Mouse (Mus musculus) lung, postnatal 4 days (tissue): ENCODE results near the gene Smndc1.
"Not testable (repeated sequence)": the region's sequence is repeated elsewhere in the genome, so short reads cannot be mapped to it uniquely, and the experiment has no call there.

Experiments
- DNase-seq, 2 experiments: peaks; one replicate each; pipeline ENCODE4 v3.0.0; 2021

Gene Smndc1

DNA sequence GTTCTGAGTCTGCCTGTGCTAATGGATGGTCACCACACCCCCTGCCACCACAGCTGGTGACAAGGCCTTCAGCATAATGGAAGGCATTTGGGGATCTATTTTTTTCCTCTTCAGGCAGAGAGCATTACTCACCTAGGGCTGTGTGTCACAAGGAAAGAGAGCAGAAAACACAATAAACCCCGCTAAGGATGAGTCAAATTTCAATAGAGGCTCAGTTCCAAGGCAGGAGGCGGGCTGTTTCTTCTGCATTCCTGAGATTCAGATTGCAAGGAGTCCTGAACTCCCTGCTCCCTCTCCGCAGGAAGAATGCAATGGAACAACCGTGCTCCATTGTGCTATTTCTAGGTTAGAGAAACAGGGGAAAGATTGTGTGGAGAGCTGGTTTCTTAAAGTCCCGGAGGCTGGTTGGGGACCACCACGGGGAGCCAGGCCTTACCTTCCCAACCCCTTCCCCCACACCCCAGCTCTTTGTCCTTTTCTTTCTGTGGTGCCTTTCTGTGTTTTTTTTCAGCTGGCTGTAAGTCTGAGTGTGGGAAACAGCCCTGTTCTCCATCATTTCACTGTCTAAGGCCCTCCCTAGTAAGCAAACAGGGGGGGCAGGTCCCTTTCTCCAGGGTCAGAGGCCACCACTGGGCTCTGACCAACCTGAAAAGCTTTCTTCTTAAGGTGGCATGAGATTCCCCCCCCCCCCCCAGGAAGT, 21.9 kb upstream of the Smndc1 start:
- no peak for DNase-seq

GRCm38 (mm10) chr19:53409663-53410307, 19.4 kb upstream of the Smndc1 start:
- DNase-seq = no peak

GRCm38 (mm10) chr19:53408398-53408797, 18.0 kb upstream of the Smndc1 start:
- no peak for DNase-seq

DNA sequence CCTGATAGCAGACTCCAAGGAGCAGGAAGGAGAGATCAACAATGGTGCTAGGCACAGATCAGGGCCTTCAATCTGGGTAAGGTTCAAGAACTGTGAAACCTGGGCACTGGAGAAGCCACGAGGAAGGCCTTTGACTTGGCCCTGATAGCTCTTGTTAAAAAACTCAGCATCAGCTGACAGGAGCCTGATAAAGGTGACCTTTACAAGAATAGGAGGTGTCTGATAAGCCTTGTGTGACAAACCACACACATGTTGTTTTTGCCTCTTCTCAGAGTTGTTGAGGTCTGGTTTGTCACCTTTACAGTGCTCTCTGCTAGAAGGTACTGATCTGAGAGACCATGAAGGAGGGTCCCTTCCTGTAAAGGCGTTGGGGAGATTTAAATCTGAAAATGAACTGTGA, 17.0 kb upstream of the Smndc1 start:
- DNase-seq = no peak

- DNase-seq = no peak
Observed at GRCm38 (mm10) chr19:53405810-53406209, 15.4 kb upstream of the Smndc1 start.

GRCm38 (mm10) chr19:53404837-53405356, 14.5 kb upstream of the Smndc1 start:
- DNase-seq = no peak

- no peak for DNase-seq
Observed at GRCm38 (mm10) chr19:53404219-53404836, 13.9 kb upstream of the Smndc1 start.

DNA sequence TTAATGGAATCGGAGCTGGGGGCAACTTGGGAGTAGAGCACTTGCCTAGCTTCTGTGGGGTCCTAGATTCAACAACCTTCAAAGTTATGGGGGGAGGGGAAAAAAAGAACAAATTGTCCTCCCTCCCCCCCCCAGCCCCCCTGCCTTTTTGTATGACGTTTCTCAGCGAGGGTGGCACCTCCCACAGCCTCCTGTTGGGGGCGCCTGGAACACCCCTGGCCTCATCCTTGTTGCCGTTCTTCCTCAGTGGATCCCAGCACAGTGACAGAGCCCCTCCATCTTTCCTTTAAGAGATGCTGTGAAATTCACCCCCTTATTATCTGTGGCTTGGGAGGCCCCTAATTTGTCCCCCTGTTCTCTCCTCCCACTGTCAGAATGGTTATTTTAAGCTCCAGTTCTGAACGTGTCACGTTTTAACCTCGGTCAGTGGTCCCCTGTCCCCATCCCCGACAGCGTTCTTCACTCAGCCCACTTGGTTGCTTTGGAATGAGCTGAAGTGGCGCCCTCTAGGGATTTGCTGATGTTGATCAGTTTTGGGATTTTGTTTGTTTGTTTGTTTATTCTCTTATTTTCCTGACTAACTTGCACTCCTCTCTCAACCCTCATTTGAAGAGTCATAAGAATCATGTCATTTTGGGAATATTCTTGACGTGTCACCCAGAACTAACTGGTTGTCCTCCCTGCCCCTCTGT, 12.5 kb upstream of the Smndc1 start:
- no peak for DNase-seq

DNA sequence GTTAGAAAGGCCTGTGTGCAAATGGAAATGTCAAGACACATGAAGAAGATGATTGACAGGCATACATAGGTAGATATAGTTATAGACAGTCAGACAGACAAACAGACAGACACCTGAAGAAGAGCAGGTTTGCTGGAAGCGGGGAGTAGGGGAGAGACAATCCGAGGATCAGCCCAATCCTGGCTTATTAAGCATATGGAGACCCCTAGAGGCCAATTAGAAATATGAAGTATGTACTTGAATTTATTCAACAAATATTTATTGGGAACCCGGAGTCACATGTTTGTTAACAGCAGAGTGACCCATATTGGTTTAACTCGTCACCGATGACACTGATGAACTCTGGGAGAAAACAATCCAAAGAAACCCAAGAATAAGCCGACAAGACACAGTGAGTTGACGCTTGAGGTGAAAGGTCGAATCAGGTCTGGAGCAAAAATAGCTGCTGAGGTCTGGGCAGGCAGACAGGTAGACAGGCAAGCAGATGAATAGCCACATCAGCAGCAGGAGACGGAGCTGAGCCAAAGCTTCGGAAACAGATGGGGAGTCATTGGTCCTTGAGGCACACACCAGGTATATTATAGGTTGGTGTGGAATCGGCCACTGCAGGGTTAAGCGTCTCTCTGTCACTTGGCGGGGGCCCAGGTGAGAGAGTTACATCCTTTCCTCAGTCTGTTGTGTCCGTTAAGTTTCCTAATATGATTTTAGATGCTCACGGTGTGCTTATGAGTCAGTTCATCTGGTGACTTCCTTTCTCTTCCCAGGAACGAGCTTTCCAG, 10.1 kb upstream of the Smndc1 start:
- no peak for DNase-seq

GRCm38 (mm10) chr19:53399213-53399612, 8.8 kb upstream of the Smndc1 start:
- DNase-seq = no peak

- no peak for DNase-seq
Observed at GRCm38 (mm10) chr19:53397451-53398233, 7.3 kb upstream of the Smndc1 start.

DNA sequence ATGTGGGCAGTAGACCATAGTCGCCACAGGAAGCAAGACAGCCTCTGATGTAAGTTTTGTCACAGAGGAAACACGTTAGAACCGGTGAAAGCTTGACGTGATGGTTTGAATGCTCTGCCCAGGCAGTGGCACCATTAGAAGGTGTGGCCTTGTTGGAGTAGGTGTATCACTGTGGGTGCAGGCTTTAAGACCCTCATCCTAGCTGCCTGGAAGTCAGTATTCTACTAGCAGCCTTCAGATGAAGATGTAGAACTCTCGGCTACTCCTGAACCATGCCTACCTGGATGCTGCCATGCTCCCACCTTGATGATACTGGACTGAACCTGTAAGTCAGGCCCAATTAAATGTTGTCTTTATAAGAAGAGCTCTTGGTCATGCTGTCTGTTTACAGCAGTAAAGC, 5.4 kb upstream of the Smndc1 start:
- not testable (repeated sequence) for DNase-seq

DNA sequence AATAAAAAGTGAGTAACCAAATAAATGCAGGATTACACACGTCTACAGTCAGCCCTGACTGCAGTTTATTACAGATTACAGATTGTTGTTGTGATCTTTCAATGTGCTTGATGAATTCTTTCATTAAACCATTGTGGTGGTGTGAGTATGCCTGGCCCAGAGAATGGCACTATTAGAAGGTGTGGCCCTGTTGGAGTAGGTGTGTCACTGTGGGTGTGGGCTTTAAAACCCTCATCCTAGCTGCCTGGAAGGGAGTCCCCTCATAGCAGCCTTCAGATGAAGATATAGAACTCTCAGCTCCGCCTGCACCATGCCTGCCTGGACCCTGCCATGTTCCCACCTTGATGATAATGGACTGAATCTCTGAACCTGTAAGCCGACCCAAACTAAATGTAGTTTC, 4.6 kb upstream of the Smndc1 start:
- not testable (repeated sequence) for DNase-seq

DNA sequence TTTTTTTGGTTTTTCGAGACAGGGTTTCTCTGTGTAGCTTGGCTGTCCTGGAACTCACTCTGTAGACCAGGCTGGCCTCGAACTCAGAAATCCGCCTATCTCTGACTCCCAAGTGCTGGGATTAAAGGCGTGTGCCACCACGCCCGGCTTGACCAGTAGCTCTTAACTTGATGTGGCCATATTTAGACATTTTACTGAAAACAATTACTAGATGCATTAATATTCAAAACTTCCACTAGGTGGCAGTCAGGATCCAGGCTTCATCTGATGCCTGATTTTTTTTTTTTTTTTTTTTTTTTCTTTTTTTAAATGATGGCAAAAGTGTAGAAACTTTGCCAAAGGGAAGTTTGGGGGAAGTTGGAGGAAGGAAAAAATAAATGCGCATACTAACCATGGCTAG, 4.2 kb upstream of the Smndc1 start:
- DNase-seq = peak; percentile 58 to 59

DNA sequence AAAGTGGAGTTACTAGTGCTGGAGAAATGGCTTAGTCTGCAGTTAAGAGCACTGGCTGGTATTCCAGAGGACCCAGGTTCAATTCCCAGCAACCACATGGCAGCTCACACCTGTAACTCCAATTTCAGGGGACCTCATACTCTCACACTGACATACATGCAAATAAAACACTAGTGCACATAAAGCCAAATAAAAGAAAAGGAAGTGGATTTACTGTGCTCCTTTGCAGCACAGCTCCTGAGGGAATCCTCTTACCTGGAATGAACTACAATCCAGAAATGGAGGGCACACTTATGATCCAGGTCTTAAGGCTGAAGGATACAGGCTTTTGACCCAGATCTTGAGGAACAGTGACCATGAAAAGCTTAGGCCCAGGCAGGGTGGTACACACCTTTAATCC, 3.3 kb upstream of the Smndc1 start:
- DNase-seq = no peak

GRCm38 (mm10) chr19:53392781-53393343, 2.5 kb upstream of the Smndc1 start:
- no peak for DNase-seq

DNA sequence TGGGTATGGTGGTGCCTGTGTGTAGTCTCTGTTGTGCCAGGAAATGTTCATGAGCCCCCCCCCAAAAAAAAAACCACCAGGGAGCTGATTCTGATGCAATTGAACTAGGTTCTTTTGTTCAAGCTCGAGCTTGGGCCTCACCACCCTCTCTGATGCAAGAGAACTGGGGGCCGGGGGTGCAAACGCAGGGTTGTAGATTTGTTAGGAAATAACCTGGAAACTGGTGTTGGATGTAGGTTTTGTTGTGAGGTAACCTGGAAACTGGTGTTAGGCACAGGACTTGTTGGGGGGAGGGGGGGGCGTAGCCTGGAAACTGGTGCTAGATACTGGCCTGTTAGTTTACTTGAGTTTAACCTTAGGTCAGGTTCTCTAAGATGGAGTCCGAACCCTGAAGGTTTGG, 1.4 kb upstream of the Smndc1 start:
- no peak for DNase-seq

DNA sequence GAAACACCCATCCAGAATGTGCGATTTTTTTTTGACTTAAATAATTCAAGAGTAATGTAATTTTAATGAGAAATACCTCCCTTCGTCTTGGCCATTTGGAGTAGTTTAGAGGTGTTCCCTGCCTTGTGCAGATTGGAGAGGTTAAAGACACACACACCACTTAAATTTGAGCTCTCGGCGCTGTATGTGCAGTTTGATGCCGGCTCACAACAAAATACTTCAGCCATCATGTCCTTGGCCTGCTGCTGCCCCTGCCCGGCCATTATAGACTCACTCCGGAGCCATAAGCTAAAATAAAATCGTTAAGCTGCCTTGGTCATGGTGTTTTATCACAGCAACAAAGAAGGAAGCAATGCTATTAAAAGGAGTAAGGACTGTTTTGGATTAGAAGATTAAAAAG, 1.0 kb upstream of the Smndc1 start:
- DNase-seq = no peak

DNA sequence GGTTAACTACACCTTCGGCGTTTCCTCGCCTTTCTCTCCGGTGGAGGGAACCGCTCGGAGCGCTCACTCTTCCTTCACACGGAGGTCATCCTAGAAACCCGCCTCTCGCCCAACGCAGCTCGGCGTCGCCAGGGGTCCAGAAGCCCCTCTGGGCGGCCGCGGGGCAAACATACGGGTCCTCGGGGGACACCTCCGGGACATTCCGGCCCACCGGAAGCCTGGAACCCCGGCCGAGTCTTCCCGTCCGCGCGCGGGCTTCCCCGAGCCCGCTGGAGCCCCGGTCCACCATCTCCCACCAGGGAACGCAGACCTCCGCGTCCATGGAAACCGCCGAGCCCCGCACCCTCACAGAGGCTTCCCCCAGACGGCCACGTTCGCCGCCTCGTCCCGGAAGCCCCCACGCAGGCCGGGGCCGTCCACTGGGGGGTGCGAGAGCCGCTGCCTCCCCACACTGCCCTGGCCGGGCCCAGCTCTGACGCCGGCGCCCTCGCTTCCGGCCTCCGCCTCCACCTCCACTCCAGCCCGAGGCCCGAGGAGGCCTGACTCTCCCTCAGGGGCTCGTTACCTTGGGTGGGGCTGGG, 437 bp downstream of the Smndc1 start:
- DNase-seq = peak; percentile 85 to 89

GRCm38 (mm10) chr19:53389417-53389816, 961 bp downstream of the Smndc1 start:
- DNase-seq = no peak

DNA sequence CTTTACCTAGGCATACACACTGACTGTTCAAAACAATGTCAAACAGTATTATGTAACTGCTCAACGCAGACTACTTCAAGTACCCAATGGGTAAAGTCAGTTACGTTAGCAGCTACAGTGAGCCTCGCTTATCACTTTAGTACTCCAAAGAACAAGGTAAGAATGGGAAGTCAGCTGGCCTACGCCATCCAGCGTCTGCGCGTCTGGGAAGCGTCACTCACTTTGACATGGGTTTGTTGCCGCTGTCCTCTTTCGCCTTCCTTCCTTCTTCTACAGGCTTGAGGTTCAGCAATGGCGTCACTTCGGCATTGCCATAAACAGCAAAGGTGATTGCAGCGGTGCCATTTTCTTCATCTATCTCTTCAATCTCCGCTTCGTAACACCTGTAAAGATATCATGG, 7.0 kb downstream of the Smndc1 start:
- no peak for DNase-seq
